ENCODE assay signal across 8 mouse cellular contexts in the genomic region with DNA sequence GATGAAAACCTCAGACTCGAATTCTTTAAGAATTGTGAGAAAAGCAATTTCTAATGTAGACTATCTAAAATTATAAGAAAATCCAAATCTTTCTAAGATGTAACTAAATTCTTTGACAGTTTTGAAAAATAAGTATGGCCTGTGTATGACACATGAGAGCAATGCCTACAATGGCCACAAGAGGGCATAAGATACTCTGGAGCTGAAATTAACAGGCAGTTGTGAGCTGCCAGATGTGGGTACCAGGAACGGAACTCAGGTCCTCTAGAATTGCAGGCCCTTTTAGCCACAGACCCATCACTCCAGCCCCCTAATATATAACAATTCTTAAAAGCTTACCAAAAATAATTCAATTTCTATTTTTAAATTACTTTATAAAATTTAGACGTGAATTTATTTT. TPM values are rescaled to one million over a fixed set of nuclear protein-coding genes. Genes with fewer than 3 reads are reported as not detected.
A peak's percentile ranks its signal among the peaks of the same experiment; 100 is the strongest.
DNase-seq lines count a peak whose midpoint lies in the region; ATAC-seq and TF ChIP-seq lines count a peak whose summit lies in the region.

No protein-coding gene starts in this region.

- no peak overlapping the region for H3K4me3 ChIP-seq in bone marrow macrophage, adult 2 months (ENCODE audit: insufficient read depth, low read length)
- no peak overlapping the region for H3K4me3 ChIP-seq in limb, embryonic 14.5 days (replicated peaks; ENCODE audit: low read length)

- no peaks in the 10 kb centered on the region for H3K36me3 ChIP-seq in limb, embryonic 14.5 days (ENCODE audit: control insufficient read depth, insufficient read depth, low read length)

- no peak for TF ChIP-seq POLR2A in bone marrow macrophage, adult 2 months (IDR thresholded peaks at IDR 0.05; ENCODE audit: borderline replicate concordance, low read depth, low read length)
- no peak for TF ChIP-seq POLR2A in limb, embryonic 14.5 days (IDR thresholded peaks at IDR 0.05; ENCODE audit: borderline replicate concordance, extremely low read depth, insufficient read depth, insufficient read length)

- 93% methylated on average over 3 of the region's 3 CpGs for WGBS in limb, embryonic 14.5 days

- no peak overlapping the region for H3K9ac ChIP-seq in limb, embryonic 14.5 days (ENCODE audit: low read depth, low read length, severe bottlenecking)

- intact Hi-C loops in left cerebral cortex, postnatal 14 days (cut with DNase I) = no loop called here

- ATAC-seq in cerebellum, adult (ENCODE audit: insufficient number of reproducible peaks, low FRiP score, low TSS enrichment) = no peak
- no peak for ATAC-seq in limb, embryonic 14.5 days (ENCODE audit: low FRiP score, low read depth)

- no peak overlapping the region for H3K4me2 ChIP-seq in limb, embryonic 14.5 days (replicated peaks; ENCODE audit: low read depth, low read length, severe bottlenecking)

- peak; percentile 49; the same call in 1 of the 2 replicates for TF ChIP-seq CTCF in bone marrow macrophage, adult 2 months (IDR thresholded peaks at IDR 0.05; ENCODE audit: low read depth, low read length)

- peak; percentile 21 to 29 for DNase-seq in cerebellum, adult 18-20 months
- DNase-seq in left cerebral cortex, postnatal 14 days (ENCODE audit: low spot score in 2 of 2) = peak; percentile 33 to 49
- no peak for DNase-seq in left cerebral cortex, adult 8-10 months (ENCODE audit: low spot score in 2 of 2)
- DNase-seq in limb, embryonic 14.5 days (ENCODE audit: low spot score) = peak; percentile 9
- DNase-seq in spleen, postnatal 36 days (ENCODE audit: low spot score in 2 of 2) = peak; percentile 16 to 45
- no peak for DNase-seq in left cerebral cortex, adult 9 months (ENCODE audit: low spot score in 2 of 2)

- peaks cover 18% of the 10 kb centered on the region for H3K4me1 ChIP-seq in bone marrow macrophage, adult 2 months (ENCODE audit: control insufficient read depth, insufficient read depth, low read length)
- no peaks in the 10 kb centered on the region for H3K4me1 ChIP-seq in limb, embryonic 14.5 days (ENCODE audit: control insufficient read depth, insufficient read depth, low read length)

- H3K27me3 ChIP-seq in limb, embryonic 14.5 days (ENCODE audit: control insufficient read depth, insufficient read depth, low read length) = no peaks in the 10 kb centered on the region

- no peak overlapping the region for H3K27ac ChIP-seq in bone marrow macrophage, adult 2 months (ENCODE audit: insufficient read depth, low read depth, low read length)
- no peak overlapping the region for H3K27ac ChIP-seq in limb, embryonic 14.5 days (replicated peaks; ENCODE audit: low read depth, low read length)

- peaks cover 4% of the 10 kb centered on the region; the same call in 1 of the 2 replicates for H3K9me3 ChIP-seq in limb, embryonic 14.5 days (ENCODE audit: control insufficient read depth, low read length)

RNA-seq across cellular contexts. Expression of gene Bbx, which starts 57.6 kb away (rescaled TPM):
- 10 to 100 TPM; 12.1 TPM for total RNA-seq in left cerebral cortex, postnatal 14 days (2021)
- total RNA-seq in left cerebral cortex, adult 8-10 months (2022) = 10 to 100 TPM; 23.5 to 28.2 (median 25.4) TPM
- polyA plus RNA-seq in bone marrow macrophage, adult 2 months (2012; ENCODE audit: insufficient read depth, insufficient read length, missing spikeins) = 27.2 and 33.4 TPM in 2 replicates
- polyA plus RNA-seq in limb, embryonic 14.5 days (2012; rRNA removed) = 13.4 and 14.2 TPM in 2 replicates
- 30.9 and 32.9 TPM in 2 replicates for polyA plus RNA-seq in limb, embryonic 14.5 days (2014; fragmentation: Nextera tagmentation; extraction: Ambion mirVana)

Comparison
In these comparisons a context has a peak if more than half of its experiments do, and no peak if none do; other contexts are left out.
1. DNase-seq: peak in cerebellum, adult 18-20 months (2 of 2), left cerebral cortex, postnatal 14 days (2 of 2), limb, embryonic 14.5 days (single experiment) and spleen, postnatal 36 days (2 of 2); none in left cerebral cortex, adult 8-10 months (0 of 2) and left cerebral cortex, adult 9 months (0 of 2).